Mouse (Mus musculus) midbrain, embryonic 13.5 days (tissue): ENCODE measurements around the gene Slc7a5. TPM values are rescaled to one million over a fixed set of nuclear protein-coding genes. Genes with fewer than 3 reads are reported as not detected.

Experiments
- ATAC-seq: fragments of 200-750 bp; cut with Nextera tagmentation; 2 replicates; pipeline ENCODE4 v1.8.0; 2017; ENCODE audit warnings: mild to moderate bottlenecking, moderate TSS enrichment, moderate library complexity
- H3K27ac ChIP-seq: fragments of 300-500 bp; sonication (generic); 2 replicates; pipeline ENCODE4 v1.5.1; 2015; ENCODE audit warnings: inconsistent platforms, mild to moderate bottlenecking, moderate library complexity
- H3K27me3 ChIP-seq: fragments of 300-500 bp; sonication (generic); 2 replicates; pipeline ENCODE4 v1.6.1; 2015; ENCODE audit warnings: mild to moderate bottlenecking, inconsistent platforms
- H3K36me3 ChIP-seq: fragments of 300-500 bp; sonication (generic); 2 replicates; pipeline ENCODE4 v1.6.1; 2015; ENCODE audit warnings: mild to moderate bottlenecking, inconsistent platforms
- H3K4me1 ChIP-seq: fragments of 300-500 bp; sonication (generic); replicated peaks from 2 replicates; pipeline ENCODE4 v1.6.1; 2015; ENCODE audit warnings: inconsistent platforms
- H3K4me2 ChIP-seq: fragments of 300-500 bp; sonication (generic); replicated peaks from 2 replicates; pipeline ENCODE4 v1.6.1; 2015; ENCODE audit warnings: moderate library complexity, mild to moderate bottlenecking, inconsistent platforms
- H3K4me3 ChIP-seq: fragments of 300-500 bp; sonication (generic); replicated peaks from 2 replicates; pipeline ENCODE4 v1.5.1; 2015; ENCODE audit warnings: mild to moderate bottlenecking, inconsistent platforms
- H3K9ac ChIP-seq: fragments of 300-500 bp; sonication (generic); replicated peaks from 2 replicates; pipeline ENCODE4 v1.6.1; 2015; ENCODE audit warnings: mild to moderate bottlenecking, inconsistent platforms
- H3K9me3 ChIP-seq: fragments of 300-500 bp; sonication (generic); 2 replicates; pipeline ENCODE4 v1.6.1; 2016; ENCODE audit warnings: mild to moderate bottlenecking, inconsistent platforms
- WGBS: fragments of 180-500 bp; shearing (Covaris S2); methylation state at CpG from one replicate; pipeline ENCODE4 v1.1.7; 2015; 5-methylcytosine and 5-hydroxymethylcytosine counted together
- polyA plus RNA-seq: library from polyadenylated mRNA; unstranded; fragments of >200 nt; fragmentation: Nextera tagmentation; extraction: Ambion mirVana; gene quantifications from 2 replicates; pipeline ENCODE4 v1.2.1, GENCODE M21; 2015

Gene Slc7a5
- polyA plus RNA-seq, 1 experiment from 2014 or later = 37.3 TPM

- H3K36me3 ChIP-seq = peaks cover 43% of the 10 kb centered on the region
- no peak overlapping the region for H3K27ac ChIP-seq
- H3K4me2 ChIP-seq = no peak overlapping the region
- H3K9me3 ChIP-seq = no peaks in the 10 kb centered on the region
- no peak overlapping the region for H3K4me3 ChIP-seq
- WGBS = 90% methylated on average over 15 of the region's 15 CpGs
- no peaks in the 10 kb centered on the region for H3K27me3 ChIP-seq
- ATAC-seq = no peak
- H3K9ac ChIP-seq = no peak overlapping the region
- no peaks in the 10 kb centered on the region for H3K4me1 ChIP-seq
Measured at GRCm38 (mm10) chr8:121889810-121890785, 17.4 kb downstream of the Slc7a5 start.

GRCm38 (mm10) chr8:121889317-121889716, 18.2 kb downstream of the Slc7a5 start:
- Histone ChIP-seq H3K36me3 (peaks cover 43% of the 10 kb centered on the region), H3K4me2 (no peak overlapping the region), H3K9me3 (no peaks in the 10 kb centered on the region), H3K27me3 (no peaks in the 10 kb centered on the region), H3K4me1 (no peaks in the 10 kb centered on the region), H3K4me3 (no peak overlapping the region), H3K9ac (no peak overlapping the region), H3K27ac (no peak overlapping the region)
- no peak for ATAC-seq
- 100% methylated on average over 1 of the region's 1 CpGs for WGBS

GRCm38 (mm10) chr8:121887547-121887946, 19.9 kb downstream of the Slc7a5 start:
- Histone ChIP-seq H3K4me2 (no peak overlapping the region), H3K9me3 (no peaks in the 10 kb centered on the region), H3K4me3 (no peak overlapping the region), H3K36me3 (peaks cover 58% of the 10 kb centered on the region), H3K4me1 (no peaks in the 10 kb centered on the region), H3K27me3 (no peaks in the 10 kb centered on the region), H3K27ac (no peak overlapping the region), H3K9ac (no peak overlapping the region)
- WGBS = 67% methylated on average over 1 of the region's 1 CpGs
- ATAC-seq = no peak

- ATAC-seq = no peak
- H3K27me3 ChIP-seq = no peaks in the 10 kb centered on the region
- no peak overlapping the region for H3K4me3 ChIP-seq
- no peaks in the 10 kb centered on the region for H3K4me1 ChIP-seq
- H3K4me2 ChIP-seq = no peak overlapping the region
- H3K9me3 ChIP-seq = no peaks in the 10 kb centered on the region
- peaks cover 70% of the 10 kb centered on the region for H3K36me3 ChIP-seq
- no peak overlapping the region for H3K9ac ChIP-seq
- no peak overlapping the region for H3K27ac ChIP-seq
- 91% methylated on average over 6 of the region's 6 CpGs for WGBS
Measured at GRCm38 (mm10) chr8:121885433-121885832, 22.1 kb downstream of the Slc7a5 start.

GRCm38 (mm10) chr8:121885001-121885400, 22.5 kb downstream of the Slc7a5 start:
- Histone ChIP-seq H3K36me3 (peaks cover 70% of the 10 kb centered on the region), H3K9ac (no peak overlapping the region), H3K4me2 (no peak overlapping the region), H3K27ac (no peak overlapping the region), H3K27me3 (no peaks in the 10 kb centered on the region), H3K4me3 (no peak overlapping the region), H3K9me3 (no peaks in the 10 kb centered on the region), H3K4me1 (no peaks in the 10 kb centered on the region)
- no peak for ATAC-seq
- 94% methylated on average over 9 of the region's 9 CpGs for WGBS

GRCm38 (mm10) chr8:121884181-121884580, 23.3 kb downstream of the Slc7a5 start:
- no peaks in the 10 kb centered on the region for H3K27me3 ChIP-seq
- 92% methylated on average over 3 of the region's 3 CpGs for WGBS
- H3K9ac ChIP-seq = no peak overlapping the region
- peaks cover 70% of the 10 kb centered on the region for H3K36me3 ChIP-seq
- H3K27ac ChIP-seq = no peak overlapping the region
- H3K4me2 ChIP-seq = no peak overlapping the region
- no peak overlapping the region for H3K4me3 ChIP-seq
- H3K9me3 ChIP-seq = no peaks in the 10 kb centered on the region
- ATAC-seq = no peak
- no peaks in the 10 kb centered on the region for H3K4me1 ChIP-seq

- ATAC-seq = no peak
- H3K4me1 ChIP-seq = no peaks in the 10 kb centered on the region
- no peaks in the 10 kb centered on the region for H3K27me3 ChIP-seq
- H3K27ac ChIP-seq = no peak overlapping the region
- no peak overlapping the region for H3K4me3 ChIP-seq
- H3K36me3 ChIP-seq = peaks cover 55% of the 10 kb centered on the region
- H3K4me2 ChIP-seq = no peak overlapping the region
- no peak overlapping the region for H3K9ac ChIP-seq
- WGBS = 83% methylated on average over 5 of the region's 5 CpGs
- H3K9me3 ChIP-seq = no peaks in the 10 kb centered on the region
Measured at GRCm38 (mm10) chr8:121881921-121882320, 25.6 kb downstream of the Slc7a5 start.

- no peaks in the 10 kb centered on the region for H3K27me3 ChIP-seq
- 85% methylated on average over 1 of the region's 1 CpGs for WGBS
- H3K4me2 ChIP-seq = no peak overlapping the region
- H3K9ac ChIP-seq = no peak overlapping the region
- no peak for ATAC-seq
- no peaks in the 10 kb centered on the region for H3K9me3 ChIP-seq
- no peak overlapping the region for H3K4me3 ChIP-seq
- no peaks in the 10 kb centered on the region for H3K4me1 ChIP-seq
- no peak overlapping the region for H3K27ac ChIP-seq
- H3K36me3 ChIP-seq = peaks cover 44% of the 10 kb centered on the region
Measured at GRCm38 (mm10) chr8:121880818-121881217, 26.7 kb downstream of the Slc7a5 start.

- Histone ChIP-seq H3K27me3 (no peaks in the 10 kb centered on the region), H3K27ac (no peak overlapping the region), H3K4me2 (no peak overlapping the region), H3K4me3 (no peak overlapping the region), H3K36me3 (peaks cover 33% of the 10 kb centered on the region), H3K9me3 (no peaks in the 10 kb centered on the region), H3K9ac (no peak overlapping the region), H3K4me1 (no peaks in the 10 kb centered on the region)
- no peak for ATAC-seq
- WGBS = 84% methylated on average over 3 of the region's 3 CpGs
Measured at GRCm38 (mm10) chr8:121879712-121880111, 27.8 kb downstream of the Slc7a5 start.

- ATAC-seq = no peak
- Histone ChIP-seq H3K36me3 (peaks cover 15% of the 10 kb centered on the region), H3K4me3 (no peak overlapping the region), H3K27me3 (no peaks in the 10 kb centered on the region), H3K4me1 (no peaks in the 10 kb centered on the region), H3K4me2 (no peak overlapping the region), H3K27ac (no peak overlapping the region), H3K9ac (no peak overlapping the region), H3K9me3 (no peaks in the 10 kb centered on the region)
- 87% methylated on average over 7 of the region's 7 CpGs for WGBS
Measured at GRCm38 (mm10) chr8:121877828-121878480, 29.5 kb downstream of the Slc7a5 start.

- Histone ChIP-seq H3K9ac (no peak overlapping the region), H3K4me3 (no peak overlapping the region), H3K27me3 (no peaks in the 10 kb centered on the region), H3K4me2 (no peak overlapping the region), H3K9me3 (no peaks in the 10 kb centered on the region), H3K4me1 (peaks cover 4% of the 10 kb centered on the region), H3K27ac (no peak overlapping the region), H3K36me3 (peaks cover 8% of the 10 kb centered on the region)
- 81% methylated on average over 5 of the region's 5 CpGs for WGBS
- no peak for ATAC-seq
Measured at GRCm38 (mm10) chr8:121877212-121877611, 30.3 kb downstream of the Slc7a5 start.

GRCm38 (mm10) chr8:121875517-121875916, 32.0 kb downstream of the Slc7a5 start:
- Histone ChIP-seq H3K4me2 (no peak overlapping the region), H3K9ac (no peak overlapping the region), H3K4me3 (no peak overlapping the region), H3K36me3 (no peaks in the 10 kb centered on the region), H3K27me3 (no peaks in the 10 kb centered on the region), H3K27ac (no peak overlapping the region), H3K4me1 (peaks cover 9% of the 10 kb centered on the region), H3K9me3 (no peaks in the 10 kb centered on the region)
- WGBS = 89% methylated on average over 9 of the region's 9 CpGs
- no peak for ATAC-seq
